15 mouse cellular contexts compared by ENCODE assay signal in the genomic region with DNA sequence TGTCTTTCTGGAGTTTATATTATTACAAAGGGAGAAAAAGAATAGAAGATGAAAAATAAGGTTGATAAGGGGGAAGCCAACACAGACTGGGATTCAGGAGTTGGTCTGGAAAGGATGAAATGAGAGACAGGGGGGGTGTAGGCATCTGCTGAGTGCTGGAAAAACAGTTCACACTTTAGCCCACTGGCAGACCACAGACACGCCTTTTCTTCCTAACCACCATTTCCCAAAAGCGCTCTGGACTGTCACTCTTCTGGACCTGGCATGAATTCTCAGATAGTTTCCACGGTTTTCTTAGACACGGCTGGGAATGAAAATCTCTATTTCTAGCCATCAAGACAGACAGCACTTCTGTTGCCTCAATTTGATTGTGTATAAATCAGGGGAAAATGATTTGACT.
"Had no signal": no experiment of that assay in that cellular context is flagged by ENCODE, and none has a peak within 500 bp of the region (broad histone marks: within the 10 kb centered on the region; RNA-seq: fewer than 3 reads in every experiment).

No protein-coding gene starts in this region.

- H3K36me3 ChIP-seq: limb, embryonic 12.5 days; liver, embryonic 13.5 days; lung, embryonic 15.5 days; midbrain, embryonic 13.5 days; stomach, embryonic 15.5 days had no signal

- ATAC-seq: intestine, embryonic 16.5 days; liver, postnatal 0 days; midbrain, embryonic 13.5 days had no signal

- H3K4me3 ChIP-seq: limb, embryonic 12.5 days; liver, embryonic 13.5 days; lung, embryonic 15.5 days; megakaryocyte, embryonic 14.5 days; midbrain, embryonic 13.5 days; stomach, embryonic 15.5 days had no signal

- DNase-seq: kidney, adult 2 months; kidney, postnatal 25 days; layer of hippocampus, postnatal 36 days; liver; liver, embryonic 13.5 days; liver, postnatal 0 days; lung, postnatal 14 days; thymus, postnatal 4 days had no signal

- H3K27ac ChIP-seq: limb, embryonic 12.5 days; liver, embryonic 13.5 days; lung, embryonic 15.5 days; macrophage; midbrain, embryonic 13.5 days; stomach, embryonic 15.5 days had no signal

- H3K4me2 ChIP-seq: limb, embryonic 12.5 days; liver, embryonic 13.5 days; lung, embryonic 15.5 days; midbrain, embryonic 13.5 days; stomach, embryonic 15.5 days had no signal

- H3K27me3 ChIP-seq: limb, embryonic 12.5 days; liver, embryonic 13.5 days; lung, embryonic 15.5 days; megakaryocyte, embryonic 14.5 days; midbrain, embryonic 13.5 days; stomach, embryonic 15.5 days had no signal

- H3K9me3 ChIP-seq: limb, embryonic 12.5 days; liver, embryonic 13.5 days; lung, embryonic 15.5 days; megakaryocyte, embryonic 14.5 days; midbrain, embryonic 13.5 days; stomach, embryonic 15.5 days had no signal

- H3K4me1 ChIP-seq: liver, embryonic 13.5 days; megakaryocyte, embryonic 14.5 days; midbrain, embryonic 13.5 days had no signal

- H3K9ac ChIP-seq: limb, embryonic 12.5 days; liver, embryonic 13.5 days; liver, postnatal 0 days; lung, embryonic 15.5 days; midbrain, embryonic 13.5 days; stomach, embryonic 15.5 days had no signal
